Mouse (Mus musculus) embryo, embryonic 10.5 days (tissue): Measurements from ENCODE around the gene Wdr24.
"Not testable (repeated sequence)": the region's sequence is repeated elsewhere in the genome, so short reads cannot be mapped to it uniquely, and the experiment has no call there.

ENCODE experiments used
- DNase-seq: peaks from one replicate; pipeline ENCODE4 v3.0.0-alpha.2; 2015; ENCODE audit warnings: low spot score

Wdr24 gene

DNA sequence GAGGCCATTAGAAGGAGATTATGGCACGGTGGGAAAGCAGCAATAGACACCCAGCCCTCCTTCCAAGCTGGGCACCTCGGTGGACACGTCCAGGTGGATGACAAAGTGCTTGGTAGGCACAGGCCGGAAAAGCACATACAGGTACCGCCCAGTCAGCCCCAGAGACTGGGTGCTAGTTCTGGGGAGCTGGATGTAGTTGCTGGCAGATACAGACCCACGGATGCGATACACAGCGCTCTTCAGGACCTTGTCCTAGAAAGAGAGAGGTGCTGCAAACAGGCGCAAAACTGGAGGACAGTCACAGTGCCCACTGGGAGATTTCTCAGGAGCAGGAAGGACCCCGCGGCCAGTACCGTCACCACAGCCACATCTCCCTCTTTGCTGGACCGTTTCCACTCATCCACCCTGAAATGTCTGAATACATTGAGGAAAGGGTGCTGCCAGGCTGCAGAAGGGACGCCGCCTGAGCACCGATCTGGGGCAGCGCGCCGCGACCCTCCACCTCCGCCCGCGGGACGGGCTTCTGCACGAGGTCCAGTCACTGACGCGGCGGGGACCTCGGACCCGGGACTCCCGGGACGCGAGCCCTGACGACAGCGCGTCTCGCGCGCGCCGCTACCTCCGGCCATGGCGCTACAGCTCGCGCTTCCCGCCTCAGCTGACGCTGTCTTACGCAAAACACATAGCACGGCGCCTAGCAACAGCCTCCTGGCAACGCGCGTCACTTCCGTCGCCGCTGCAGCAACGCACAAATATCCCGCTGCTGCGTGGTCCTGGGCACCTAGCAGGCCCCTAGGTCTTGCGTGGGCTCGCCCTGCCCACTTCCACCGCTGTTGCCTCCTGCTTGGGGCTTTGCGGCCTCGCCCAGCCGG lies 37.6 kb downstream of the Wdr24 start, which contains the start of gene Wdr90:
Wdr90 (minus strand) TSS at position 670 of the 872 bp plus-strand sequence.
- DNase-seq = peak; percentile 95

DNA sequence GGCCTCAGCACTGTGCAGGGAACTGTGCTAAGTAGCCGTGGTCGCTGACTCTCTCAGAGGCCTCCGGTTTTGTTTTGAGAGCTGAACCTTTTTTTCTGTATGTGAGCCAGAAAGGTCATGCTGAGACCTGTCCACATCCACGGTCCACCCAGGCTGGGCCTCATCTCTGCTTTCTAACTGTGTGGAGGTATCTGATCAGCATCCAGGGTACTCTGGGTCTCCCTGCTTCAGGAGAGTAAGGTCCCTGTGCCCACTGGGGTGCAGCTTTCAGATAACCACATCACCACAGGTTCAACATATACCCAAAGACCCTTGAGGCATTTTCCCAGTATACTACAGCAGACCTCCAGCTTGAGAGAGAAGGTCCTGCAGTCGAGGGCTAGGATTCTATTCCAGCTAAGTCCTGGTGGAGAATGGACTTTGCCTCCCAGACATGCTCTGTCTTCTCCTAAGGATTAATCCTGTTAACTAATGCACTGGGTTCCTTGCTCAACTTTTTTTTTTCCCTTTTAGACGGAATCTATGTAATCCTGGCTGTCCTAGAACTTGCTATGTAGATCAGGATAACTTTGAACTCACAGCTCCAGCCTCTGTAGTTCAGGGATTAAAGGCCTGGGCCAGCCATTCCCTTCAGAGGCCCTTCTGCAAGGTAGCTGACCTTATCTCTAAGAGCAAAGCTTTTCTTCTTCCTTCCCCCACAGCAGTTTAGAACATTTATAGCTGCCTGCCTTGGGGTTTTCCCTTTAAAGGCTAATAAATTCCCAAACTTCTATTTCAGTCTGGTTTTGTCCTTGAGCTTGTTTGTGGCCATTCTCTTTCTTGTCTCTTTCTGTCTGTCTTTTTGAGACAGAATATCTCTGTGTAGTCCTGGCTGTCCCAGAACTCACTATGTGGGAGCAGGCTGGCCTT lies 38.5 kb downstream of the Wdr24 start:
- DNase-seq = no peak

DNA sequence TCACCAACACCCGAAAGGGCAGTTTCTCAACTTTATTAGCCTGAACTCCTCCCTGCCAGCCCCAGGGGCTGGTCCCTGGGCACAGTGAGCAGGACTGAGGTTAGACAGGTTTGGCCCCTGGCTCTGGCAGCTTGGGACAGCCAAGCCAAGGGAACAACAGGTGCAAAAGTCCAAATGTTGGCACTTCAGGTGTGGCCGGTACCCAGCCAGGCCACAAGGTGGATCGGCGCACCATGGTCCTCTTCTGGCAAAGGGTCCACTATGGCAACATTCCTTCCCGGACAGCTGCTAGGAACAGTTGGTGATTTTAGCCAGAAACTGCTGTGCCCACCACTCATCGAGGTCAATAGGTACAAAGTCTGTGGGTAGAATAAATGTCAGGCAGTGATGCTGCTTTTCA lies 40.3 kb downstream of the Wdr24 start:
- no peak for DNase-seq

DNA sequence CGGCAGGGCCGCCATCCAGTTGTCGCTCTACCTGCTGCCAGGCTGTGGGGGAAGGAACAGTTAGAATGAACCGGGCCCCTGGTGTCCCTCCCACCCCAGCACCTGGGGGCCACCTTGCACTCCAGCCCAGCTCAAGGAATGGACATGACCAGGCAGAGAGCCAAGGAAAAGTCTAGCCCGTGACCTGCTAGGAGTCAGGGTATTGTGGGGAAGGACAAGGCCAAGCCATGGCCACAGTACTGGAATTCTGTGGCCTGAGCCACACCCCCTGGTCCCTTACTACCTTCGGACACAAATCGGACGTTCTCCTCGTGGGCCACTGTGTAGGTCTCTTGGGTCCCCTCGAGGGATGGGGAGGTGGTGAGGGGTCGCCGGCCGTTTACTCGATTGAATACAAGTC lies 40.9 kb downstream of the Wdr24 start:
- no peak for DNase-seq

DNA sequence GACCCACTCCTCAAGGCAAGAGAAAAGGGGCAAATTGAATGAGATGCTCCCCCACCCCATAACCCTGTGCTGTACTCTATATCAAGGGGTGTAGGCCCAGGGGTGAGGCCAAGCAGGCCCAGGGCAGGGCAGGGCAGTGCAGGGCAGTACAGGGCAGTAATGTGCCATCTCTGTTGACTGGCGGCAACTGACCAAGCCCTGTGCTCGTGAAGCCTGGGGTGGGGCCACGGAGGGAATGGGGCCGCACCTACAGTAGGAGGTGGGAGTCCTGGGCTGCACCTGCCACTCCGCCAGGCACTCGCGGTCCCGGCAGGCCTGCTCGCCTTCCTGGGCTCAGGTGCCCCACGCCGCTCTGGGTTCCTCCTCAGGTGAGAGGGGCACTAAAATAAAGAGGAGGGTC lies 41.9 kb downstream of the Wdr24 start:
- no peak for DNase-seq

DNA sequence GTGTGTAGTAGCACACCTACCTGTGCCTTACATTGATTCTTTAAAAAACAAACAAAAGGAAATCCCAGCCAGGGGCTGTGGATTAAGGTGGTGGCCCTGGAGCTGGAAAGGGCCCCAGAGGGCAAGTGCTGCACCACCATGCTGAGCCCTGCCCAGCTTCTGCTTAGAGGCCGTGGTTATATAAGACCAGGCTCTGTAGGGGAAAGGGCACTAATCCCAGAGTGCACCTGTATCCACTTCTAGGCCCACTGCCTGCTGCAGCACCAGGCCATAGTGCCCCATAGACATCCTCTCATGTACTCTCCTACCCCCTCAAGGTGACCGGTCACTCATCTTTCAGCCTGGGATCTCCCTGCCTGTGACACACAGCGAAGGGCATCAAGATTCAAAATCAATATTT lies 42.7 kb downstream of the Wdr24 start:
- DNase-seq = no peak

DNA sequence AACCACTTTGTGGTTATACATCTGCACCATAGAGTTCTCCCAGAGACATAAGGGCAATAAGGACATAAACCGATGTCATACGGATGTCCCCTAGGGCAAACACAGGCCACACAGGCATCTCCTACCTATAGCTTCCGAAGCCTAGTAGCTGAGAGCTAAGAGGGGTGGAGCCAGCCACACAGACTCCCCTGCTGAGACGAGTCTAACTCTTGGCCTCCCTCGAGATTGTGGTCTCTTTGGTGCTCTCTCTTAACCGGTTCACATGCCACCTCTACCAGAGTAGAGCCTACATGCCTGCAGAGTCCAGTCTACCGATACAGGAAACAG lies 44.0 kb downstream of the Wdr24 start:
- peak; percentile 35 for DNase-seq

DNA sequence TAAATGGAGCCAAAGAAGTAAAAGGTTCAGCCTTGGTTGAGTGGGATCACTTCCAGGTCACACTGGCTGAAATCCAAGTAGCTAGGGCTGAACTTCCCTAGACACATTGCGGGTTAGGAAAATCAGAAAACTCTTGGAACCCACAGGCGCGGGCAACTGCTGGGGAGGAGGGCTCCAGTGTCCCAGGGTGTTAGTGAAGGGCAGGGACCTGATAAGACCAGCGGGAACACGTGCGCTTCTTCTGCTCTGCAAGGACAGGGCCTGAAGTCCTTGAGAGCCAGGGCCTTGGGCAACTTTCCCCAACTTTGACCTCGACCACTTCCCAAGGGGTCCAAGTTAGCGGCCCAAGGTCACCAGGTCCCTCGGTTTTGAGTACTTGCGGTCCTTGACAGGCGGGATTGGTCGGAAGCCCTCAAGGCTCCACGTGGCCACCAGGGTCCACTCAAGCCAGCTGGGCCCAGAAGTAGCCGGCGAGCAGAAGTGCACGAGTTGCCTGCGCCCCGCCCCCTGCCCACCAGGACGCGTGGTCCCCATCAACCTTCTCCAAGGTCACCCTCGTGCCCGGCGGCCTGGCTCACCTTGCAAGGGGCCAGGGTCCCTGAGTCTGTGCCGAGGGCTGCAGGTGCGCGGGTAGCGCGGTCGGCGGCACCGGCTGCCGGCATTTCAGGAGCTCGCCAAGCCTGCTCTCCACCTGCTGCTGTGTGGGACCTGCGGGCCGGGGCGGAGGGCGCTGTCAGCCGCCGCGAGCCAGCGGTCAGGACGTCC lies 44.6 kb downstream of the Wdr24 start:
- peak; percentile 65 for DNase-seq

DNA sequence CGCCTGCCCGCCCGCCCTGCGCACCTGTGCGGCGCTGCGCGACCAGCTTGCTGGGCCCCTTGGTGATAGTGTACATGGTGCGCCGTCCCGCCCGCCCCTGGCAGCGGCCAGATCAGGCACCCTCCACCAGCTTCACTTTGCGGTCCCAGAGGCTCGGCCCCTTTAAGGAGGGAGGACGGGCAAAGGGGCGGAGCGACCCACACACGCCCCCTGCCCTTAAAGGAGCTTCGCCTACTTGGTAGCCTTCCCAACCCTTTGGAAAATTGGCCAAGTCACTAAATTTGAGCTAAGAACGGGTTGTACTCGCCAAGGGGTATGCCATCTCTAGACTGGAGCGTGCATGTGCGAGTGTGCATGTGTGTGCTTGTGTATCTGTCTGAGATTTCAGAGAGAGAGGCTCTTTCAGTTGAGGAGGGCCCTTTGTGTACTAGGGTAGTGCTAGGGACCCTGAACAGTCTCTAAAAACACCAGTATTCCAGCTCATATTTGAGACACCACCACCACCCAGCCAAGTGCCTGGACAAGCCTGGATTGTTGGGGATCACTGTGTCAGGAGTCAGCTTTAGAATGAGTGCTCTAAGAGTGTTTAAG lies 45.3 kb downstream of the Wdr24 start, which contains the start of gene Mcrip2:
Mcrip2 (minus strand) TSS at position 164 of the 591 bp plus-strand sequence.
- peak; percentile 89 for DNase-seq

DNA sequence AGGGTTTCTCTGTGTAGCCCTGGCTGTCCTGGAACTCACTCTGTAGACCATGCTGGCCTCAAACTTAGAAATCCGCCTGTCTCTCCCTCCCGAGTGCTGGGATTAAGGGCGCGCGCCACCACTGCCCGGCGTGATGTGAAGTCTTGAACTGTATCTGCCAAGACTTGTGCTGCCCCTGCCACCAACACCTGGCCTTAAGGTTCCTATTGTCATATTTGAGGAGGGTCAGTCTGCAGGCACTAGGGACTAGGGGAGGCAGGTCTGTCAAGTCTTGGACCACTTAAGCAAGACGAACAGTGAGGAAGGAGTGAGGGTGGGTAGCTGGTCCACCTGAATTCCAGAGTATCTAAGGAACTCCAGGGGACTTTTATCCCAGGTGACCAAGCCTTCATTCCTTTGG lies 46.1 kb downstream of the Wdr24 start:
- DNase-seq = no peak

DNA sequence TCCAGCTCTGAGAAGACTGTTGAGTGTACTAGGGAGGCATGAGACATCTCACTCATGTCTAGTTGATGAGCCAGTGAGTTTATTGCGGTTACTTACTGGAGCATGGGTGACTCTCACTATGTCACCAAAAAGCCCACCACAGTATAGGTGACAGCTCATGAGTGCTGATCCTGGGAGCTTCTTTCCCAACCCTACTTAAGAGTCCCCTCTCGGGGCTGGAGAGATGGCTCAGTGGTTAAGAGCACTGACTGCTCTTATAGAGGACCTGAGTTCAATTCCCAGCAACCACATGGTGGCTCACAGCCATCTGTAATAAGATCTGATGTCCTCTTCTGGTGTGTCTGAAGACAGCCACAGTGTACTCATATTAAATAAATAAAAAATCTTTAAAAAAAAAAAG lies 46.5 kb downstream of the Wdr24 start:
- no peak for DNase-seq

DNA sequence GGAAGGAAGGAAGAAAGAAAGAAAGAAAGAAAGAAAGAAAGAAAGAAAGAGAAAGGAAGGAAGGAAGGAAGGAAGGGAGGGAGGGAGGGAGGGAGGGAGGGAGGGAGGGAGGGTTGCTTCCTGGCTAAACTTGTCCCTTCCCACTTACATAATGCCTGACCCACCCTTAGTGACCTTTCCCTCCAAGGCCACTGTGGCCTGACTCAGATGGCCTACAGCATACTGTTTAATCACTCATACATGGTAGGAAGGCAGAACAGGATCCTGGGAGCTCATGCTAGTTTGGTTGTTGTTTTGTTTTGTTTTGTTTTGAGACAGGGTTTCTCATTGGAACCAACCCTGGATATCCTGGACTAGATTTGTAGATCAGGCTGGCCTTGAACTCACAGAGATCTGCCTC lies 48.1 kb downstream of the Wdr24 start:
- not testable (repeated sequence) for DNase-seq

DNA sequence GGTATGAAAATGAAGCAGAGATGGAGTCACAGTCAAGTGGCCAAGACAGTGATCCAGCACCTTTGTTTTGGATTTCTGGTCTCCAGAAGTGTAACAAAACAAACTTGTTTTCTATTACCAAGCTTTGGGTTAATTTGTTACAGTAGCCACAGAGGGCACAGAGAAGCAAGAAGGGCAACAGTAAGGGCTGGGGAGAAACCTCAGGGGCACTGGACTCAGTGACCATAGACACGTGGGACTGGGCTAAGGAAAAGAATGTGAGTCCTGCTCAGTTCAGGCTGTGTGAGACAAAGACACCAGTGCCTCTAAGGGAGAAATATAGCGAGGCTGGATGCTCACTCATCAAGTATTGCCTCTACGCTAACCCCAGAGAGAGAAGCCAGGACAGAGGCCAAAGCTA lies 49.2 kb downstream of the Wdr24 start:
- no peak for DNase-seq

DNA sequence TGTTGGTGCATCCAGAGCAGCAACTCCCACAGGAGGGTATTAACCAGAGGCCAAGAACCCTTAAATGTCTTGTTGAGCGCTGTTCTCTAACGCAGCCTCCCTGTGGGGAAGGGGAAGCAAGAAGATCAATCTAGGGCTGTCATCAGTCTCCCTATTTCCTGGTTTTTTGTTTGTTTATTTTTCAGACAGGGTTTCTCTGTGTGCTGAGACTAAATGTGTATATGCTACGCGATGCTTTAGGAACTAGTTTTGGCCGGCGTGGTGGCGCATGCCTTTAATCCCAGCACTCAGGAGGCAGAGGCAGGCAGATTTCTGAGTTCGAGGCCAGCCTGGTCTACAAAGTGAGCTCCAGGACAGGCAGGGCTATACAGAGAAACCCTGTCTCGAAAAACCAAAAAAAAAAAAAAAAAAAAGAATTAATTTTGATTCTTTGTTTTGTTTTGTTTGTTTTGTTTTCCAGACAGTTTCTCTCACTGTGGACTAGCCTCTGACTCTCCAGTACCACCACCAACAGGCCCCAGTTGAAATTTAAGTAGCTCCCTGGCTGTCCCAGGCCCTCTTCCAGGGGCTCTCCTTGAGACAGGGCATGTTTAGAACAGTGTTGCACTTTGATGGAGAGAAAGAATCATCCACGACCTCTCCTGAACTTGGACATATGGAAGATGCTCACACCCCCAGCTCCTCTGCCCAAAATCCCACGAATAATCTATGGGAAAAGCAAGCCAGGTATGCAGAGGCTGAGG lies 50.1 kb downstream of the Wdr24 start:
- peak; percentile 24 for DNase-seq

DNA sequence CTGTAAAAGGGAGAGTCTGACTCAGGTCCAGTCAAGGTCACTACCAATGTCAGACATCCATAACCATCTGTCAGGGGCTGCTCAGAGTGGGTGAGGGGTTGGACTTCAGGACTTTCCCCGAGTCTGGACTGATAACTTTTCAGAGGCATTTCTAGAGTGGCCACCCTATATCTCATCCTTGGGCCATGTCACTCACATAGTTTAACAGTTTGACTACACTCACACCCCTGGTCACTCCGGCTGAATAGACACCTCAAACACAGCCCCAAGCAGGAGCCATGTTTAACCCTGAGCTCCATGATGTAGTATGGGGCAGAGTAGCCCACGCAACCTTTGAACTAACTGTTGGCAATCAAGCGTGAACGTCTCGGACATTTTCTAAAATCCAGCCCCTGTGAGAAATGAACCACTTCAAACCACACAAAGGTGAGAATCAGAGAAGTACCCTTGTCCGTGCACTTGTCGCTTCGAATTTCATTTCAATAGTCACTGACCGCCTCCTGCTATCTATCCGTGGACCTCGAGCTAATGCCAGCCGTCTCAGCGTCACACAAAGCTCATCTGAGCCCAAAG lies 50.8 kb downstream of the Wdr24 start:
- no peak for DNase-seq

DNA sequence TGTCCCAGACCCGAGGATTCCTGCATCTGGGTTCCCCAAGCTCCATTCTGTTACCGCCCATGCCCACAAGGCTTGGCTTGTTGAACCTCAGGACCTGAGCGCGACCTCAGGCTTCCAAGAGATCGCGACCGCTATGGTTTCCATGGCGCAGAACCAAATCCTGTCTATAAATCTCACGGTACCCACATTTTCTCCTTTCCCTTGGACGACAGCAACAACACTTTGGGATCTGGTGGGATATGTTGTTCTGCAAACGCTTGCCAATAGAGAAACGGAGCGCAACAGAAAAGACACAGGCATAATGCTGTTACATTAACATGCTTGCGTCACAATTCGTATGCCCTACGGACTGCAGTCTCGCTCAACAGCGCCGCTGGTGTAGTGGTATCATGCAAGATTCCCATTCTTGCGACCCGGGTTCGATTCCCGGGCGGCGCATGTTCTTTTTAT lies 51.3 kb downstream of the Wdr24 start, which contains the start of gene Mettl26:
Mettl26 (plus strand) TSS at position 354 of the 450 bp plus-strand sequence.
- DNase-seq = peak; percentile 97

DNA sequence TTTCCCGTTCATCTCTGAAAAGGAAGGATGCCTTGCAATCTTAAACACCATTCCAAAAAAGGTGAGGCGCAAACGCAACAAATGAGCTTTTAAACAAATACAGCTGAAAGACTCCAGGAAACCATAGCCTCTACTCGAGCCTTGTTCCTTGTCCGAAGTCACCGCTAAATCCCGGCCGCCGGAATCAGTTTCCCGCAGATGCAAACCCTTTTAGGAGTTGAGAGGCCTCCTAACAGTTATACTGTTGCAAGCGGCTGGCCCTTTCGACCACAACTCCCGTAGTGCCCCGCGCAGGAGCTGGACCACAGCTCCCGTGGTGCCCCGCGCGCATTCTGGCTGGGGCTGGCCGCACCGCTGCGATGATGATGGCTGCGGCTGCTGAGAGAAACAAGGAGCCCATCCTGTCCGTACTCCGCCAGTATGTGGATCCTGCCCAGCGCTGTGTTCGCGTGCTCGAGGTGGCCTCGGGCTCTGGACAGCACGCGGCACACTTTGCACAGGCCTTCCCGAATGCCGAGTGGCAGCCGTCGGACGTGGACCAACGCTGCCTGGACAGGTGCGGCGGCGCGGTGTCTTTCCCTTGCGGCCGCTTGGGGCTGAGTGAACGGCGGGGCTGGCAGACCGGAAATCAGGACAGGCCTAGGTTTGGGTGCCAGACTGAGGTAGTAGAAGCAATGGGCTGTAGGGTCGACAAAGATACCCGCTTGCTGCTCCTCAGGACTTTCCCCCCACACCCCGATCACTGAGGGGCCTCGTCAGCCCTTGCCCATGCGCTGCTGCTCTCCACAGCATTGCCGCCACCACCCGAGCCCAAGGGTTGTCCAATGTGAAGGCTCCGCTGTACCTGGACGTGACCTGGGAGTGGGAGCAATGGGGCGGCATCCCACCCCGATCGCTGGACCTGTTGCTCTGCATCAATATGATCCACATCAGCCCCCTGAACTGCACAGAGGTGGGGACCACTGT lies 52.0 kb downstream of the Wdr24 start:
- peak; percentile 94 for DNase-seq

DNA sequence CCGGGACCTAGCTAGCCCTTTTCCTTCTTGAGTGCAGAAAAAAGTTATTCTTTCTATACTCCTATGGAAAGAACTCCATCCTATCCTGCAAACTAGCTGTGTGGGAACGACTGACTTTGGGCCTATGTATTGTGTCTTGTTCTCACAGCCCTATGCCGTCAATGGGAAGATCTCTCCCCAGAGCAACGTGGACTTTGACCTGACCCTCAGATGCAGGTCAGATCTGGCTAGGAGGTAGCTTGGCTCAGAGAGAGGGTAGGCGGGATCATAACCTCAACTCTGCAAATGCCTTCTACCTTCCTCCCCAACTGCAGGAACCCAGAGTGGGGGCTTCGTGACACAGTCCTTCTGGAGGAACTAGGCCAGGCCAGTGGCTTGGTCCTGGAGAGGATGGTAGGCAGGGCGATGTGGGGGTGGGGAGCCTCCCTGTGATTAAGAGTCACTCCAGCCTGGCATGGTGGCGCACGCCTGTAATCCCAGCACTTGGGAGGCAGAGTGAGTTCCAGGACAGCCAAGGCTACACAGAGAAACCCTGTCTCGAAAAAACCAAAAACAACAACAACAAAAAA lies 53.0 kb downstream of the Wdr24 start:
- peak; percentile 13 for DNase-seq

DNA sequence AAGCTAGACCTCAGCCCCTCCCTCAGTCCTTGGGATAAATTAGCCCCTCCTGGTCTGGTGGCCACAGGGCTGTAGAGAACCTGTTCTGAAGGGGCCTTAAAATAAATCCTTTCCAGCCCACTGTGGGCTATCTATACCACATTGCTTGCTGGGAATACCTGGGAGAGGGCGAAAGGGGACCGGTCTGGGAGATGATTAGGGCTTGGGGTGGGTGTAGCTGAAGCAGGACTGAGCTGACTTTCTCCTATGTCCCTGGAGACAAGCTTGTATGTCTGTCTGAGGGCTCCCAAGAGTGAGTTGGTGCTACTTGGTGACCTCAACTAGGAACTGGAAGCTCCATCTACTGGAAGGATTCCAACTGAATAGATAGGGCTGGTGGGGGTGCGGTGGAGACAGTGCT lies 53.6 kb downstream of the Wdr24 start:
- no peak for DNase-seq
